Mouse (Mus musculus): ENCODE measurements around the gene Lilra6. TPM values are rescaled to one million over a fixed set of nuclear protein-coding genes. Genes with fewer than 3 reads are reported as not detected.

Gene Lilra6
- polyA plus RNA-seq, 1 experiment from 2014 or later: 0.97 TPM

Other genes starting within 250 kb of the Lilra6 start
- gene Leng1, start 249.7 kb downstream of the Lilra6 start, polyA plus RNA-seq (2015; fragmentation: Nextera tagmentation; extraction: Ambion mirVana): 5.9 and 6.6 TPM in 2 replicates
- gene Tmc4, start 237.9 kb downstream of the Lilra6 start, polyA plus RNA-seq (2015; fragmentation: Nextera tagmentation; extraction: Ambion mirVana): 4.0 and 5.1 TPM in 2 replicates
- 43.9 and 55.1 TPM in 2 replicates for gene Tsen34, start 222.6 kb downstream of the Lilra6 start, polyA plus RNA-seq (2015; fragmentation: Nextera tagmentation; extraction: Ambion mirVana)
- 20.9 and 24.1 TPM in 2 replicates for gene Mboat7, start 222.0 kb downstream of the Lilra6 start, polyA plus RNA-seq (2015; fragmentation: Nextera tagmentation; extraction: Ambion mirVana)
- 692 and 790 TPM in 2 replicates for gene Rps9, start 211.5 kb downstream of the Lilra6 start, polyA plus RNA-seq (2015; fragmentation: Nextera tagmentation; extraction: Ambion mirVana)
- 5.1 and 6.3 TPM in 2 replicates for gene Pirb, start 195.1 kb downstream of the Lilra6 start, polyA plus RNA-seq (2015; fragmentation: Nextera tagmentation; extraction: Ambion mirVana)
- gene Gm15448, start 89.8 kb downstream of the Lilra6 start, polyA plus RNA-seq (2015; fragmentation: Nextera tagmentation; extraction: Ambion mirVana): 0.12 TPM in 1 of 2 replicates, not detected in the other
- 2.0 and 2.1 TPM in 2 replicates for gene Pira2, start 70.5 kb downstream of the Lilra6 start, polyA plus RNA-seq (2015; fragmentation: Nextera tagmentation; extraction: Ambion mirVana)
- gene Gm14548, start 17.4 kb downstream of the Lilra6 start, polyA plus RNA-seq (2015; fragmentation: Nextera tagmentation; extraction: Ambion mirVana): 1.1 and 1.6 TPM in 2 replicates
- 2.2 and 2.5 TPM in 2 replicates for gene Lair1, start 147.7 kb upstream of the Lilra6 start, polyA plus RNA-seq (2015; fragmentation: Nextera tagmentation; extraction: Ambion mirVana)
- gene Ttyh1, start 203.9 kb upstream of the Lilra6 start, polyA plus RNA-seq (2015; fragmentation: Nextera tagmentation; extraction: Ambion mirVana): 0.38 and 0.39 TPM in 2 replicates
- 20.1 and 25.2 TPM in 2 replicates for gene Leng8, start 221.5 kb upstream of the Lilra6 start, polyA plus RNA-seq (2015; fragmentation: Nextera tagmentation; extraction: Ambion mirVana)
- gene Leng9, start 234.9 kb upstream of the Lilra6 start, polyA plus RNA-seq (2015; fragmentation: Nextera tagmentation; extraction: Ambion mirVana): 0.98 TPM in 2 replicates
- 6.1 and 6.3 TPM in 2 replicates for gene Cdc42ep5, start 249.4 kb upstream of the Lilra6 start, polyA plus RNA-seq (2015; fragmentation: Nextera tagmentation; extraction: Ambion mirVana)

Data from liver, embryonic 15.5 days (tissue).